Mouse (Mus musculus) forebrain, embryonic 10.5 days (tissue): Measurements from ENCODE around the gene Tom1. TPM values are rescaled to one million over a fixed set of nuclear protein-coding genes. Genes with fewer than 3 reads are reported as not detected.

Experiments used
- DNase-seq: peaks from one replicate; pipeline ENCODE4 v3.0.0-alpha.2; 2017; ENCODE audit warnings: low spot score; ENCODE audit errors: extremely low spot score
- H3K27ac ChIP-seq: fragments of 300-500 bp; sonication (generic); 2 replicates; pipeline ENCODE4 v1.5.1; 2016; ENCODE audit warnings: mild to moderate bottlenecking
- H3K27me3 ChIP-seq: fragments of 300-500 bp; sonication (generic); 2 replicates; pipeline ENCODE4 v1.6.1; 2016; ENCODE audit warnings: mild to moderate bottlenecking; ENCODE audit not compliant: poor library complexity, severe bottlenecking
- H3K36me3 ChIP-seq: fragments of 300-500 bp; sonication (generic); replicated peaks from 2 replicates; pipeline ENCODE4 v1.6.1; 2016; ENCODE audit warnings: mild to moderate bottlenecking, moderate library complexity
- H3K4me1 ChIP-seq: fragments of 300-500 bp; sonication (generic); 2 replicates; pipeline ENCODE4 v1.6.1; 2016
- H3K4me3 ChIP-seq: fragments of 300-500 bp; sonication (generic); 2 replicates; pipeline ENCODE4 v1.5.1; 2016; ENCODE audit warnings: mild to moderate bottlenecking, moderate library complexity
- H3K9me3 ChIP-seq: fragments of 300-500 bp; sonication (generic); 2 replicates; pipeline ENCODE4 v1.6.1; 2016; ENCODE audit warnings: mild to moderate bottlenecking, moderate library complexity
- WGBS: fragments of 180-500 bp; shearing (Covaris S2); methylation state at CpG from one replicate; pipeline ENCODE4 v1.1.7; 2016; 5-methylcytosine and 5-hydroxymethylcytosine counted together
- polyA plus RNA-seq: library from polyadenylated mRNA; unstranded; fragments of >200 nt; fragmentation: Nextera tagmentation; extraction: Ambion mirVana; gene quantifications from 2 replicates; pipeline ENCODE4 v1.2.1, GENCODE M21; 2016

Tom1 gene
- 28.9 and 30.0 TPM in 2 replicates for polyA plus RNA-seq

GRCm38 (mm10) chr8:75033511-75034243 is at the start of gene Tom1:
Tom1 (plus strand) TSS chr8:75033705.
- under 1% methylated on average over 62 of the region's 62 CpGs for whole genome bisulfite sequencing
- DNase-seq = peak; percentile 97
- Histone ChIP-seq H3K4me1 (peaks cover 19% of the 10 kb centered on the region), H3K27ac (peak within 1 kb of the TSS; percentile 87), H3K9me3 (no peaks in the 10 kb centered on the region), H3K27me3 (no peaks in the 10 kb centered on the region), H3K36me3 (peaks cover 33% of the 10 kb centered on the region), H3K4me3 (peak within 1 kb of the TSS; percentile 71)

- H3K27me3 ChIP-seq = peaks cover 11% of the 10 kb centered on the region
- no peak overlapping the region for H3K4me3 ChIP-seq
- H3K9me3 ChIP-seq = no peaks in the 10 kb centered on the region
- no peak overlapping the region for H3K27ac ChIP-seq
- H3K36me3 ChIP-seq = no peaks in the 10 kb centered on the region
- H3K4me1 ChIP-seq = peaks cover 5% of the 10 kb centered on the region; the same call in 1 of the 2 replicates
- no peak for DNase-seq
- WGBS = 85% methylated on average over 5 of the region's 5 CpGs
These were observed 46.1 kb upstream of the Tom1 start for GRCm38 (mm10) chr8:74987436-74987835.

- H3K27me3 ChIP-seq = peaks cover 15% of the 10 kb centered on the region
- H3K27ac ChIP-seq = no peak overlapping the region
- no peak overlapping the region for H3K4me3 ChIP-seq
- no peaks in the 10 kb centered on the region for H3K36me3 ChIP-seq
- DNase-seq = no peak
- WGBS = 26% methylated on average over 15 of the region's 15 CpGs
- H3K4me1 ChIP-seq = peaks cover 17% of the 10 kb centered on the region
- H3K9me3 ChIP-seq = no peaks in the 10 kb centered on the region
These were observed 43.5 kb upstream of the Tom1 start for GRCm38 (mm10) chr8:74990021-74990420.

GRCm38 (mm10) chr8:74993081-74993474 is 40.4 kb upstream of the Tom1 start, which contains the start of gene Hmgxb4:
Hmgxb4 (plus strand) TSS chr8:74993356.
- DNase-seq = no peak
- 15% methylated on average over 8 of the region's 8 CpGs for WGBS
- peak within 1 kb of the TSS; percentile 100 for H3K27ac ChIP-seq
- peaks cover 19% of the 10 kb centered on the region for H3K4me1 ChIP-seq
- no peaks in the 10 kb centered on the region for H3K9me3 ChIP-seq
- peak within 1 kb of the TSS; percentile 93 for H3K4me3 ChIP-seq
- peaks cover 5% of the 10 kb centered on the region; the same call in 1 of the 2 replicates for H3K36me3 ChIP-seq
- peaks cover 15% of the 10 kb centered on the region for H3K27me3 ChIP-seq

- Histone ChIP-seq H3K4me1 (peaks cover 19% of the 10 kb centered on the region), H3K4me3 (peak overlapping the region; percentile 93), H3K36me3 (peaks cover 10% of the 10 kb centered on the region), H3K27ac (peak overlapping the region; percentile 100), H3K27me3 (peaks cover 15% of the 10 kb centered on the region), H3K9me3 (no peaks in the 10 kb centered on the region)
- DNase-seq = peak; percentile 85
- WGBS = under 1% methylated on average over 101 of the region's 111 CpGs
These were observed 39.7 kb upstream of the Tom1 start for GRCm38 (mm10) chr8:74993475-74994451.

- peak overlapping the region; percentile 100 for H3K27ac ChIP-seq
- peaks cover 18% of the 10 kb centered on the region for H3K36me3 ChIP-seq
- no peaks in the 10 kb centered on the region for H3K9me3 ChIP-seq
- peak; percentile 29 for DNase-seq
- H3K4me1 ChIP-seq = peaks cover 19% of the 10 kb centered on the region
- H3K4me3 ChIP-seq = peak overlapping the region; percentile 93
- peaks cover 15% of the 10 kb centered on the region for H3K27me3 ChIP-seq
- WGBS = 10% methylated on average over 7 of the region's 7 CpGs
These were observed 39.0 kb upstream of the Tom1 start for GRCm38 (mm10) chr8:74994540-74994939.

GRCm38 (mm10) chr8:75000431-75000830 is 33.1 kb upstream of the Tom1 start:
- H3K36me3 ChIP-seq = peaks cover 77% of the 10 kb centered on the region
- H3K27me3 ChIP-seq = no peaks in the 10 kb centered on the region
- no peaks in the 10 kb centered on the region for H3K9me3 ChIP-seq
- WGBS = 95% methylated on average over 3 of the region's 3 CpGs
- no peaks in the 10 kb centered on the region for H3K4me1 ChIP-seq
- H3K4me3 ChIP-seq = no peak overlapping the region
- DNase-seq = no peak
- H3K27ac ChIP-seq = no peak overlapping the region

GRCm38 (mm10) chr8:75008826-75009225 is 24.7 kb upstream of the Tom1 start:
- DNase-seq = no peak
- Histone ChIP-seq H3K27ac (no peak overlapping the region), H3K36me3 (peaks cover 88% of the 10 kb centered on the region), H3K4me3 (no peak overlapping the region), H3K9me3 (no peaks in the 10 kb centered on the region), H3K27me3 (no peaks in the 10 kb centered on the region), H3K4me1 (no peaks in the 10 kb centered on the region)
- WGBS = 95% methylated on average over 2 of the region's 2 CpGs

- Histone ChIP-seq H3K27ac (no peak overlapping the region), H3K9me3 (no peaks in the 10 kb centered on the region), H3K4me1 (peaks cover 9% of the 10 kb centered on the region), H3K4me3 (no peak overlapping the region), H3K36me3 (peaks cover 79% of the 10 kb centered on the region), H3K27me3 (no peaks in the 10 kb centered on the region)
- WGBS = 60% methylated on average over 2 of the region's 2 CpGs
- no peak for DNase-seq
These were observed 19.9 kb upstream of the Tom1 start for GRCm38 (mm10) chr8:75013557-75013956.

GRCm38 (mm10) chr8:75013964-75014363 is 19.5 kb upstream of the Tom1 start:
- Histone ChIP-seq H3K36me3 (peaks cover 76% of the 10 kb centered on the region), H3K27ac (no peak overlapping the region), H3K27me3 (no peaks in the 10 kb centered on the region), H3K4me3 (no peak overlapping the region), H3K9me3 (no peaks in the 10 kb centered on the region), H3K4me1 (peaks cover 9% of the 10 kb centered on the region)
- 83% methylated on average over 3 of the region's 3 CpGs for WGBS
- no peak for DNase-seq

- no peak overlapping the region for H3K4me3 ChIP-seq
- peaks cover 9% of the 10 kb centered on the region for H3K4me1 ChIP-seq
- whole genome bisulfite sequencing = 60% methylated on average over 2 of the region's 2 CpGs
- H3K9me3 ChIP-seq = no peaks in the 10 kb centered on the region
- H3K27ac ChIP-seq = no peak overlapping the region
- peaks cover 75% of the 10 kb centered on the region for H3K36me3 ChIP-seq
- DNase-seq = no peak
- H3K27me3 ChIP-seq = no peaks in the 10 kb centered on the region
These were observed 17.5 kb upstream of the Tom1 start for GRCm38 (mm10) chr8:75015981-75016380.

- peaks cover 9% of the 10 kb centered on the region for H3K4me1 ChIP-seq
- H3K27ac ChIP-seq = no peak overlapping the region
- no peaks in the 10 kb centered on the region for H3K27me3 ChIP-seq
- WGBS = 93% methylated on average over 1 of the region's 1 CpGs
- H3K4me3 ChIP-seq = no peak overlapping the region
- no peak for DNase-seq
- no peaks in the 10 kb centered on the region for H3K9me3 ChIP-seq
- peaks cover 75% of the 10 kb centered on the region for H3K36me3 ChIP-seq
These were observed 17.1 kb upstream of the Tom1 start for GRCm38 (mm10) chr8:75016422-75016821.
